Mouse (Mus musculus) midbrain, embryonic 13.5 days (tissue): Measurements from ENCODE around the gene Dnajc7. TPM values are rescaled to one million over a fixed set of nuclear protein-coding genes. Genes with fewer than 3 reads are reported as not detected.
"Not testable (repeated sequence)": the region's sequence is repeated elsewhere in the genome, so short reads cannot be mapped to it uniquely, and the experiment has no call there.

ENCODE experiments used
- ATAC-seq: fragments of 200-750 bp; cut with Nextera tagmentation; 2 replicates; pipeline ENCODE4 v1.8.0; 2017; ENCODE audit warnings: mild to moderate bottlenecking, moderate TSS enrichment, moderate library complexity
- H3K27ac ChIP-seq: fragments of 300-500 bp; sonication (generic); 2 replicates; pipeline ENCODE4 v1.5.1; 2015; ENCODE audit warnings: inconsistent platforms, mild to moderate bottlenecking, moderate library complexity
- H3K27me3 ChIP-seq: fragments of 300-500 bp; sonication (generic); 2 replicates; pipeline ENCODE4 v1.6.1; 2015; ENCODE audit warnings: mild to moderate bottlenecking, inconsistent platforms
- H3K36me3 ChIP-seq: fragments of 300-500 bp; sonication (generic); 2 replicates; pipeline ENCODE4 v1.6.1; 2015; ENCODE audit warnings: mild to moderate bottlenecking, inconsistent platforms
- H3K4me1 ChIP-seq: fragments of 300-500 bp; sonication (generic); replicated peaks from 2 replicates; pipeline ENCODE4 v1.6.1; 2015; ENCODE audit warnings: inconsistent platforms
- H3K4me2 ChIP-seq: fragments of 300-500 bp; sonication (generic); replicated peaks from 2 replicates; pipeline ENCODE4 v1.6.1; 2015; ENCODE audit warnings: moderate library complexity, mild to moderate bottlenecking, inconsistent platforms
- H3K4me3 ChIP-seq: fragments of 300-500 bp; sonication (generic); replicated peaks from 2 replicates; pipeline ENCODE4 v1.5.1; 2015; ENCODE audit warnings: mild to moderate bottlenecking, inconsistent platforms
- H3K9ac ChIP-seq: fragments of 300-500 bp; sonication (generic); replicated peaks from 2 replicates; pipeline ENCODE4 v1.6.1; 2015; ENCODE audit warnings: mild to moderate bottlenecking, inconsistent platforms
- H3K9me3 ChIP-seq: fragments of 300-500 bp; sonication (generic); 2 replicates; pipeline ENCODE4 v1.6.1; 2016; ENCODE audit warnings: mild to moderate bottlenecking, inconsistent platforms
- WGBS: fragments of 180-500 bp; shearing (Covaris S2); methylation state at CpG from one replicate; pipeline ENCODE4 v1.1.7; 2015; 5-methylcytosine and 5-hydroxymethylcytosine counted together
- polyA plus RNA-seq: library from polyadenylated mRNA; unstranded; fragments of >200 nt; fragmentation: Nextera tagmentation; extraction: Ambion mirVana; gene quantifications from 2 replicates; pipeline ENCODE4 v1.2.1, GENCODE M21; 2015

Gene Dnajc7
- polyA plus RNA-seq, 1 experiment from 2014 or later, result 311 TPM

- 57% methylated on average over 13 of the region's 13 CpGs for WGBS
- Histone ChIP-seq H3K27me3 (0 out of 2 replicates have a peak, but pooled peaks cover 2% of the 10 kb centered on the region), H3K36me3 (peaks cover 33% of the 10 kb centered on the region), H3K9me3 (no peaks in the 10 kb centered on the region), H3K4me3 (no peak overlapping the region), H3K4me1 (peaks cover 18% of the 10 kb centered on the region), H3K9ac (peak overlapping the region; percentile 15; the same call in 1 of the 2 replicates), H3K4me2 (no peak overlapping the region), H3K27ac (peak overlapping the region; percentile 39; the same call in 1 of the 2 replicates)
- 0 out of 2 replicates have a peak, but pooled peaks have one; percentile 19 for ATAC-seq
Observed at GRCm38 (mm10) chr11:100628862-100629352, 8.9 kb upstream of the Dnajc7 start.

- no peak overlapping the region for H3K9ac ChIP-seq
- ATAC-seq, result no peak
- WGBS, result 95% methylated on average over 5 of the region's 5 CpGs
- H3K27ac ChIP-seq, result no peak overlapping the region
- H3K4me2 ChIP-seq, result no peak overlapping the region
- H3K27me3 ChIP-seq, result 0 out of 2 replicates have a peak, but pooled peaks cover under 1% of the 10 kb centered on the region
- peaks cover 33% of the 10 kb centered on the region for H3K36me3 ChIP-seq
- peaks cover 25% of the 10 kb centered on the region for H3K4me1 ChIP-seq
- H3K9me3 ChIP-seq, result no peaks in the 10 kb centered on the region
- H3K4me3 ChIP-seq, result no peak overlapping the region
Observed at GRCm38 (mm10) chr11:100628056-100628455, 8.1 kb upstream of the Dnajc7 start.

GRCm38 (mm10) chr11:100626701-100627195, 6.8 kb upstream of the Dnajc7 start:
- Histone ChIP-seq H3K4me1 (peaks cover 29% of the 10 kb centered on the region), H3K9me3 (no peaks in the 10 kb centered on the region), H3K9ac (no peak overlapping the region), H3K4me3 (no peak overlapping the region), H3K36me3 (peaks cover 33% of the 10 kb centered on the region), H3K27me3 (no peaks in the 10 kb centered on the region), H3K4me2 (no peak overlapping the region), H3K27ac (no peak overlapping the region)
- 25% methylated on average over 9 of the region's 9 CpGs for WGBS
- ATAC-seq, result peak; percentile 62; the same call in 1 of the 2 replicates

- Histone ChIP-seq H3K27ac (no peak overlapping the region), H3K9ac (no peak overlapping the region), H3K4me2 (no peak overlapping the region), H3K27me3 (no peaks in the 10 kb centered on the region), H3K4me3 (no peak overlapping the region), H3K9me3 (no peaks in the 10 kb centered on the region), H3K4me1 (peaks cover 29% of the 10 kb centered on the region), H3K36me3 (peaks cover 33% of the 10 kb centered on the region)
- ATAC-seq, result no peak
- WGBS, result 94% methylated on average over 23 of the region's 23 CpGs
Observed at GRCm38 (mm10) chr11:100625754-100626700, 6.1 kb upstream of the Dnajc7 start.

GRCm38 (mm10) chr11:100623867-100624266, 3.9 kb upstream of the Dnajc7 start:
- Histone ChIP-seq H3K4me1 (peaks cover 32% of the 10 kb centered on the region), H3K36me3 (peaks cover 33% of the 10 kb centered on the region), H3K27me3 (no peaks in the 10 kb centered on the region), H3K4me2 (peak overlapping the region; percentile 76), H3K27ac (no peak overlapping the region), H3K4me3 (peak overlapping the region; percentile 77), H3K9ac (peak overlapping the region; percentile 45; the same call in 1 of the 2 replicates), H3K9me3 (no peaks in the 10 kb centered on the region)
- no peak for ATAC-seq
- 60% methylated on average over 5 of the region's 5 CpGs for WGBS

GRCm38 (mm10) chr11:100622714-100623113, 2.7 kb upstream of the Dnajc7 start:
- 0% methylated on average over 24 of the region's 24 CpGs for WGBS
- H3K4me1 ChIP-seq, result peaks cover 34% of the 10 kb centered on the region
- no peaks in the 10 kb centered on the region for H3K9me3 ChIP-seq
- H3K36me3 ChIP-seq, result peaks cover 33% of the 10 kb centered on the region
- peak overlapping the region; percentile 93 for H3K9ac ChIP-seq
- ATAC-seq, result peak; percentile 55
- peak overlapping the region; percentile 87 for H3K27ac ChIP-seq
- peak overlapping the region; percentile 77 for H3K4me3 ChIP-seq
- H3K4me2 ChIP-seq, result peak overlapping the region; percentile 76
- no peaks in the 10 kb centered on the region for H3K27me3 ChIP-seq

- H3K9me3 ChIP-seq, result no peaks in the 10 kb centered on the region
- peak overlapping the region; percentile 92 for H3K9ac ChIP-seq
- ATAC-seq, result peak; percentile 98
- H3K36me3 ChIP-seq, result peaks cover 6% of the 10 kb centered on the region
- H3K27ac ChIP-seq, result peak overlapping the region; percentile 93
- peak overlapping the region; percentile 88 for H3K4me2 ChIP-seq
- peaks cover 44% of the 10 kb centered on the region for H3K4me1 ChIP-seq
- WGBS, result under 1% methylated on average over 40 of the region's 40 CpGs
- peak overlapping the region; percentile 83 for H3K4me3 ChIP-seq
- no peaks in the 10 kb centered on the region for H3K27me3 ChIP-seq
Observed at GRCm38 (mm10) chr11:100619485-100619975, 438 bp downstream of the Dnajc7 start.

- under 1% methylated on average over 32 of the region's 36 CpGs for WGBS
- H3K27me3 ChIP-seq, result no peaks in the 10 kb centered on the region
Observed at GRCm38 (mm10) chr11:100618761-100619484, 1.0 kb downstream of the Dnajc7 start, which contains the start of gene Nkiras2. Gene Nkiras2, plus strand, starts transcription at chr11:100619244.

GRCm38 (mm10) chr11:100617480-100617879, 2.5 kb downstream of the Dnajc7 start:
- WGBS, result 94% methylated on average over 4 of the region's 4 CpGs
- H3K36me3 ChIP-seq, result peaks cover 4% of the 10 kb centered on the region; the same call in 1 of the 2 replicates
- peak overlapping the region; percentile 88 for H3K4me2 ChIP-seq
- no peak overlapping the region for H3K27ac ChIP-seq
- H3K27me3 ChIP-seq, result no peaks in the 10 kb centered on the region
- H3K4me3 ChIP-seq, result peak overlapping the region; percentile 83
- H3K4me1 ChIP-seq, result peaks cover 33% of the 10 kb centered on the region
- no peak for ATAC-seq
- no peak overlapping the region for H3K9ac ChIP-seq
- H3K9me3 ChIP-seq, result no peaks in the 10 kb centered on the region

More at GRCm38 (mm10) chr11:100618761-100619484, 1.0 kb downstream of the Dnajc7 start, which contains the start of gene Nkiras2:
- ATAC-seq, result peak; percentile 73
- peaks cover 40% of the 10 kb centered on the region for H3K4me1 ChIP-seq
- H3K4me3 ChIP-seq, result peak within 1 kb of the TSS; percentile 83
- no peaks in the 10 kb centered on the region for H3K9me3 ChIP-seq
- H3K36me3 ChIP-seq, result peaks cover 4% of the 10 kb centered on the region; the same call in 1 of the 2 replicates
- H3K27ac ChIP-seq, result peak within 1 kb of the TSS; percentile 93
- peak within 1 kb of the TSS; percentile 92 for H3K9ac ChIP-seq
- peak within 1 kb of the TSS; percentile 88 for H3K4me2 ChIP-seq

GRCm38 (mm10) chr11:100616836-100617235, 3.1 kb downstream of the Dnajc7 start:
- not testable (repeated sequence) for H3K4me3 ChIP-seq, H3K36me3 ChIP-seq, H3K27ac ChIP-seq, H3K9me3 ChIP-seq, ATAC-seq, H3K9ac ChIP-seq, H3K4me2 ChIP-seq, H3K27me3 ChIP-seq
- 90% methylated on average over 7 of the region's 7 CpGs for WGBS
- peaks cover 33% of the 10 kb centered on the region for H3K4me1 ChIP-seq

- Histone ChIP-seq H3K4me1 (peaks cover 33% of the 10 kb centered on the region), H3K4me2 (no peak overlapping the region), H3K36me3 (peaks cover 7% of the 10 kb centered on the region), H3K4me3 (no peak overlapping the region), H3K27ac (no peak overlapping the region), H3K9ac (no peak overlapping the region), H3K27me3 (no peaks in the 10 kb centered on the region), H3K9me3 (no peaks in the 10 kb centered on the region)
- WGBS, result 91% methylated on average over 5 of the region's 5 CpGs
- no peak for ATAC-seq
Observed at GRCm38 (mm10) chr11:100616332-100616731, 3.6 kb downstream of the Dnajc7 start.
